Mouse (Mus musculus): ENCODE results near the gene Ppp2r1b. TPM values are rescaled to one million over a fixed set of nuclear protein-coding genes. Genes with fewer than 3 reads are reported as not detected.

Ppp2r1b gene
- polyA plus RNA-seq, 1 experiment from 2014 or later = 49.0 TPM

DNA sequence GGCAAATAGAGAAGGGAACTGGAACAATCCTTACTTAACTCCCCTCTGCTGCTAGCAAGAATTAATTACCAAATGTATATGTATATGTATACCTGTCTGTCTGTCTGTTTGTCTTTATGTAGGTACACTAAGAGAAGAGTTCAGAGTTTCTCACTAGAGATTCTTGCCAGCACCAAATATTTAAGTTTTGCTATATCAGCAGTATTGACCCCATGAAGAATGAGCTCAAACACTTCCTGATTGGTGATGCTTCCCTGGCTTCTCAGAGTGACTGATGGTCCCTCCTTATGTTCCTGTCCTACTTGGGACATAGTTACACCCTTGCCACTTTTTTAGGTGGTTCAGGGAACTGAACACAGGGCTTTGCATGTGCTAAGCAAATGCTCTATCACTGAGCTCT lies 84.9 kb downstream of the Ppp2r1b start:
- Histone ChIP-seq H3K36me3 (peaks cover 11% of the 10 kb centered on the region; the same call in 1 of the 2 replicates), H3K9me3 (no peaks in the 10 kb centered on the region), H3K27ac (no peak overlapping the region), H3K9ac (no peak overlapping the region), H3K4me1 (no peaks in the 10 kb centered on the region), H3K4me3 (no peak overlapping the region), H3K27me3 (no peaks in the 10 kb centered on the region), H3K4me2 (no peak overlapping the region)
- no peak for ATAC-seq (ENCODE audit: insufficient number of reproducible peaks, low FRiP score, low TSS enrichment, low read depth)

DNA sequence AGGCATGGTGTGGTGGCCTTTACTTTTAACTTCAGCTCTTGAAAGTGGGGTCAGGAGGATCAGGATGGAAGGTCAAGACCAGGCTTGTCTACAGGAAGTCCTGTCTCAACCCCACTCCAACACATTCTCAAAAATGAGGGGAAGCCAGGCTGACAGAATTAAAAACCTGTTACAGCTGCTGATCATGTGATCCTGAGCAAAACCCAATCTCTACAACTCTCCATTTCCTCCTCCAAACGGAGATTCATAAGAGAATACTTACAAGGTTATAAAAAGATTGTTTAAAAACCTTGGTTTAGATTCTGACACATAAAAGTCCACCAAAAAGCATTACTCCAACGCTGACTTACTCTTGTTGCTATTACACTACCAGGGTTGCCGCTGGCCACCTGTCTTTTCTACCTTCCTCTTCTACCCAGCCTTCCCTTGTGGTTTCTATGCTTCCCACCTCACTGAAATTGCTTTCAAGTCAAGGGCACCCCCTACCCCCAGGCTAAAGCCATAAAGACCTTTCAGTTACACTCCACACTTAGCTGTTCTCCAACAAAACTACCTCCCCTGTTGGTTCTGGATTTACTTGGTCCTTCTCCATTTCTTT lies 96.8 kb downstream of the Ppp2r1b start:
- Histone ChIP-seq H3K4me3 (no peak overlapping the region), H3K4me2 (no peak overlapping the region), H3K9me3 (no peaks in the 10 kb centered on the region), H3K27me3 (no peaks in the 10 kb centered on the region), H3K36me3 (no peaks in the 10 kb centered on the region), H3K4me1 (no peaks in the 10 kb centered on the region), H3K27ac (no peak overlapping the region), H3K9ac (no peak overlapping the region)
- WGBS = 64% methylated on average over 3 of the region's 3 CpGs
- no peak for ATAC-seq (ENCODE audit: insufficient number of reproducible peaks, low FRiP score, low TSS enrichment, low read depth)

DNA sequence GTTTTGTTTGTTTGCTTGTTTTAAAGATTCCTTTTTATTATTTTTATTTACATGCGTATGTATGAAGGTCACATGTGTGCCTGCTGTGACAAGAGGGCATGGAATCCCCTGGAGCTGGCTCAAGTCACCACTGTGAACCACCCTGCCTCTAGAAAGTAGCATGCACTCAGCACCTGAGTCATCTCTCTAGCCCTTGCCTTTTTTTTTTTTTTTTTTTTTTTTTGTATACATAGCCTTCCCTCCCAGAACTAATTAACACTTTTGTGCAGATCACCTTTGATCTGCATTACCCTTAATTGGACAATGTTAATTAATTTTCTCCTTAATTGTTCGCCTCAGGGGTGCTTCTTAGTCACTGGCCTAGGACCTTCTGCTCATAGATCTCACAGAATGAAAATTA lies 97.6 kb downstream of the Ppp2r1b start:
- 82% methylated on average over 2 of the region's 2 CpGs for WGBS
- H3K4me3 ChIP-seq = no peak overlapping the region
- no peaks in the 10 kb centered on the region for H3K4me1 ChIP-seq
- no peak for ATAC-seq (ENCODE audit: insufficient number of reproducible peaks, low FRiP score, low TSS enrichment, low read depth)
- H3K4me2 ChIP-seq = no peak overlapping the region
- no peaks in the 10 kb centered on the region for H3K9me3 ChIP-seq
- no peak overlapping the region for H3K27ac ChIP-seq
- no peaks in the 10 kb centered on the region for H3K36me3 ChIP-seq
- H3K27me3 ChIP-seq = no peaks in the 10 kb centered on the region
- H3K9ac ChIP-seq = no peak overlapping the region

Other genes starting within 250 kb of the Ppp2r1b start
- 234 and 278 TPM in 2 replicates for gene Sdhd, start 241.5 kb upstream of the Ppp2r1b start, polyA plus RNA-seq (2015; fragmentation: Nextera tagmentation; extraction: Ambion mirVana)
- gene Timm8b, start 241.4 kb upstream of the Ppp2r1b start, polyA plus RNA-seq (2015; fragmentation: Nextera tagmentation; extraction: Ambion mirVana) = 162 and 189 TPM in 2 replicates
- gene Pih1d2, start 228.0 kb upstream of the Ppp2r1b start, polyA plus RNA-seq (2015; fragmentation: Nextera tagmentation; extraction: Ambion mirVana) = 2.6 and 2.8 TPM in 2 replicates
- gene Nkapd1, start 227.8 kb upstream of the Ppp2r1b start, polyA plus RNA-seq (2015; fragmentation: Nextera tagmentation; extraction: Ambion mirVana) = 17.2 and 22.2 TPM in 2 replicates
- 47.7 and 51.6 TPM in 2 replicates for gene Dlat, start 185.5 kb upstream of the Ppp2r1b start, polyA plus RNA-seq (2015; fragmentation: Nextera tagmentation; extraction: Ambion mirVana)
- 13.9 and 14.1 TPM in 2 replicates for gene Dixdc1, start 105.8 kb upstream of the Ppp2r1b start, polyA plus RNA-seq (2015; fragmentation: Nextera tagmentation; extraction: Ambion mirVana)
- 5.6 and 6.7 TPM in 2 replicates for gene 2310030G06Rik, start 98.8 kb upstream of the Ppp2r1b start, polyA plus RNA-seq (2015; fragmentation: Nextera tagmentation; extraction: Ambion mirVana)
- gene Cryab, start 94.0 kb upstream of the Ppp2r1b start, polyA plus RNA-seq (2015; fragmentation: Nextera tagmentation; extraction: Ambion mirVana) = 123 and 265 TPM in 2 replicates
- gene Hspb2, start 92.9 kb upstream of the Ppp2r1b start, polyA plus RNA-seq (2015; fragmentation: Nextera tagmentation; extraction: Ambion mirVana) = 39.0 and 104 TPM in 2 replicates
- gene Fdxacb1, start 77.1 kb upstream of the Ppp2r1b start, polyA plus RNA-seq (2015; fragmentation: Nextera tagmentation; extraction: Ambion mirVana) = 9.3 TPM in 2 replicates
- 34.9 and 35.6 TPM in 2 replicates for gene Alg9, start 70.3 kb upstream of the Ppp2r1b start, polyA plus RNA-seq (2015; fragmentation: Nextera tagmentation; extraction: Ambion mirVana)
- gene 1110032A03Rik, start 69.8 kb upstream of the Ppp2r1b start, polyA plus RNA-seq (2015; fragmentation: Nextera tagmentation; extraction: Ambion mirVana) = 24.2 and 30.2 TPM in 2 replicates
- gene Sik2, start 163.8 kb downstream of the Ppp2r1b start, polyA plus RNA-seq (2015; fragmentation: Nextera tagmentation; extraction: Ambion mirVana) = 14.3 and 15.9 TPM in 2 replicates
- not detected in 2 replicates for gene Btg4, start 215.6 kb downstream of the Ppp2r1b start, polyA plus RNA-seq (2015; fragmentation: Nextera tagmentation; extraction: Ambion mirVana)
- 9.4 and 10.6 TPM in 2 replicates for gene Layn, start 231.8 kb downstream of the Ppp2r1b start, polyA plus RNA-seq (2015; fragmentation: Nextera tagmentation; extraction: Ambion mirVana)